Mouse (Mus musculus) midbrain, embryonic 14.5 days (tissue): ENCODE measurements around the gene Zdhhc9. TPM values are rescaled to one million over a fixed set of nuclear protein-coding genes. Genes with fewer than 3 reads are reported as not detected.

ENCODE experiments used
- ATAC-seq: fragments of 200-750 bp; cut with Nextera tagmentation; 2 replicates; pipeline ENCODE4 v1.8.0; 2017; ENCODE audit warnings: moderate number of reproducible peaks, moderate library complexity; ENCODE audit not compliant: low FRiP score, low TSS enrichment
- DNase-seq: peaks from one replicate; pipeline ENCODE4 v3.0.0-alpha.2; 2015
- H3K27ac ChIP-seq: fragments of 300-500 bp; sonication (generic); replicated peaks from 2 replicates; pipeline ENCODE4 v1.5.1; 2014; ENCODE audit warnings: mild to moderate bottlenecking, low read depth, low read length, moderate library complexity
- H3K27me3 ChIP-seq: fragments of 300-500 bp; sonication (generic); 2 replicates; pipeline ENCODE4 v1.6.1; 2014; ENCODE audit warnings: low read length, control low read depth, mixed read lengths; ENCODE audit not compliant: control insufficient read depth, insufficient read depth
- H3K36me3 ChIP-seq: fragments of 300-500 bp; sonication (generic); 2 replicates; pipeline ENCODE4 v1.6.1; 2014; ENCODE audit warnings: low read length, control low read depth; ENCODE audit not compliant: control insufficient read depth, insufficient read depth
- H3K4me1 ChIP-seq: fragments of 300-500 bp; sonication (generic); 2 replicates; pipeline ENCODE4 v1.6.1; 2014; ENCODE audit warnings: mild to moderate bottlenecking, antibody characterized with exemption, low read length, control low read depth; ENCODE audit not compliant: control insufficient read depth, insufficient read depth
- H3K4me2 ChIP-seq: fragments of 300-500 bp; sonication (generic); 2 replicates; pipeline ENCODE4 v1.6.1; 2014; ENCODE audit warnings: mild to moderate bottlenecking, low read length, moderate library complexity
- H3K4me3 ChIP-seq: fragments of 300-500 bp; sonication (generic); replicated peaks from 2 replicates; pipeline ENCODE4 v1.5.1; 2014; ENCODE audit warnings: low read depth, low read length
- H3K9ac ChIP-seq: fragments of 300-500 bp; sonication (generic); replicated peaks from 2 replicates; pipeline ENCODE4 v1.6.1; 2014; ENCODE audit warnings: mild to moderate bottlenecking, low read length, moderate library complexity
- H3K9me3 ChIP-seq: fragments of 300-500 bp; sonication (generic); 2 replicates; pipeline ENCODE4 v1.6.1; 2016; ENCODE audit warnings: low read length, control low read depth, mixed read lengths; ENCODE audit not compliant: control insufficient read depth
- WGBS: fragments of 180-500 bp; shearing (Covaris S2); extraction: QIAGEN DNeasy Blood & Tissue Kit; methylation state at CpG from one replicate; pipeline ENCODE4 v1.1.7; 2014; 5-methylcytosine and 5-hydroxymethylcytosine counted together
- polyA plus RNA-seq: library from polyadenylated mRNA; unstranded; fragments of >200 nt; fragmentation: Nextera tagmentation; extraction: Ambion mirVana; gene quantifications from 2 replicates; pipeline ENCODE4 v1.2.1, GENCODE M21; 2014

The Zdhhc9 gene
- polyA plus RNA-seq, 1 experiment from 2014 or later: 7.8 TPM

- 87% methylated on average over 8 of the region's 8 CpGs for WGBS
- Histone ChIP-seq H3K27ac (no peak overlapping the region), H3K4me2 (no peak overlapping the region), H3K4me1 (no peaks in the 10 kb centered on the region), H3K36me3 (no peaks in the 10 kb centered on the region), H3K27me3 (no peaks in the 10 kb centered on the region), H3K9me3 (no peaks in the 10 kb centered on the region; the same call in 1 of the 2 replicates), H3K9ac (no peak overlapping the region), H3K4me3 (no peak overlapping the region)
- no peak for ATAC-seq
- DNase-seq: no peak
These were observed 51.3 kb downstream of the Zdhhc9 start for GRCm38 (mm10) chrX:48157396-48157795.

- H3K9ac ChIP-seq: no peak overlapping the region
- no peak overlapping the region for H3K4me3 ChIP-seq
- no peak overlapping the region for H3K27ac ChIP-seq
- no peaks in the 10 kb centered on the region for H3K27me3 ChIP-seq
- H3K4me1 ChIP-seq: no peaks in the 10 kb centered on the region
- ATAC-seq (no peak), DNase-seq (no peak)
- 91% methylated on average over 6 of the region's 6 CpGs for WGBS
- no peaks in the 10 kb centered on the region; the same call in 1 of the 2 replicates for H3K9me3 ChIP-seq
- no peak overlapping the region for H3K4me2 ChIP-seq
- no peaks in the 10 kb centered on the region for H3K36me3 ChIP-seq
These were observed 53.2 kb downstream of the Zdhhc9 start for GRCm38 (mm10) chrX:48155489-48155888.

- H3K4me3 ChIP-seq: no peak overlapping the region
- 69% methylated on average over 2 of the region's 2 CpGs for WGBS
- no peak overlapping the region for H3K9ac ChIP-seq
- H3K9me3 ChIP-seq: no peaks in the 10 kb centered on the region
- no peak overlapping the region for H3K4me2 ChIP-seq
- DNase-seq (no peak), ATAC-seq (no peak)
- no peak overlapping the region for H3K27ac ChIP-seq
- H3K27me3 ChIP-seq: no peaks in the 10 kb centered on the region
- H3K4me1 ChIP-seq: no peaks in the 10 kb centered on the region
- H3K36me3 ChIP-seq: no peaks in the 10 kb centered on the region
These were observed 54.7 kb downstream of the Zdhhc9 start for GRCm38 (mm10) chrX:48153949-48154348.

GRCm38 (mm10) chrX:48153414-48153813 lies 55.3 kb downstream of the Zdhhc9 start:
- no peak overlapping the region for H3K4me3 ChIP-seq
- no peak for ATAC-seq
- WGBS: 89% methylated on average over 2 of the region's 2 CpGs

GRCm38 (mm10) chrX:48152106-48152505 lies 56.6 kb downstream of the Zdhhc9 start:
- 76% methylated on average over 7 of the region's 7 CpGs for WGBS
- H3K27ac ChIP-seq: no peak overlapping the region
- H3K4me2 ChIP-seq: no peak overlapping the region
- H3K4me3 ChIP-seq: no peak overlapping the region
- H3K4me1 ChIP-seq: no peaks in the 10 kb centered on the region
- no peak for ATAC-seq
- no peak overlapping the region for H3K9ac ChIP-seq
- H3K36me3 ChIP-seq: no peaks in the 10 kb centered on the region
- DNase-seq: no peak
- H3K9me3 ChIP-seq: no peaks in the 10 kb centered on the region
- no peaks in the 10 kb centered on the region for H3K27me3 ChIP-seq

More at GRCm38 (mm10) chrX:48153414-48153813, 55.3 kb downstream of the Zdhhc9 start:
- no peaks in the 10 kb centered on the region for H3K9me3 ChIP-seq
- no peaks in the 10 kb centered on the region for H3K27me3 ChIP-seq
- no peak overlapping the region for H3K4me2 ChIP-seq
- H3K9ac ChIP-seq: no peak overlapping the region
- H3K36me3 ChIP-seq: no peaks in the 10 kb centered on the region
- no peak for DNase-seq
- H3K27ac ChIP-seq: no peak overlapping the region
- no peaks in the 10 kb centered on the region for H3K4me1 ChIP-seq

- DNase-seq (no peak), ATAC-seq (no peak)
- no peaks in the 10 kb centered on the region for H3K27me3 ChIP-seq
- H3K9me3 ChIP-seq: no peaks in the 10 kb centered on the region
- no peaks in the 10 kb centered on the region for H3K4me1 ChIP-seq
- H3K36me3 ChIP-seq: no peaks in the 10 kb centered on the region
- 84% methylated on average over 7 of the region's 7 CpGs for whole genome bisulfite sequencing
- H3K9ac ChIP-seq: no peak overlapping the region
- H3K4me2 ChIP-seq: no peak overlapping the region
- H3K27ac ChIP-seq: no peak overlapping the region
- H3K4me3 ChIP-seq: no peak overlapping the region
These were observed 60.9 kb downstream of the Zdhhc9 start for GRCm38 (mm10) chrX:48147741-48148186.

- Histone ChIP-seq H3K27ac (no peak overlapping the region), H3K36me3 (no peaks in the 10 kb centered on the region), H3K27me3 (no peaks in the 10 kb centered on the region), H3K4me2 (no peak overlapping the region), H3K9me3 (no peaks in the 10 kb centered on the region), H3K4me3 (no peak overlapping the region), H3K9ac (no peak overlapping the region), H3K4me1 (no peaks in the 10 kb centered on the region)
- WGBS: 85% methylated on average over 2 of the region's 2 CpGs
- ATAC-seq (no peak), DNase-seq (no peak)
These were observed 61.5 kb downstream of the Zdhhc9 start for GRCm38 (mm10) chrX:48147226-48147625.

GRCm38 (mm10) chrX:48146262-48146661 lies 62.4 kb downstream of the Zdhhc9 start, which contains the start of gene Sash3:
TSS of gene Sash3 (plus strand) at chrX:48146436.
- Histone ChIP-seq H3K9me3 (no peaks in the 10 kb centered on the region), H3K36me3 (no peaks in the 10 kb centered on the region), H3K9ac (no peak within 1 kb of the TSS), H3K27ac (no peak within 1 kb of the TSS), H3K27me3 (no peaks in the 10 kb centered on the region), H3K4me1 (no peaks in the 10 kb centered on the region), H3K4me2 (no peak within 1 kb of the TSS), H3K4me3 (no peak within 1 kb of the TSS)
- no peak for ATAC-seq
- no peak for DNase-seq
- 85% methylated on average over 4 of the region's 4 CpGs for WGBS

GRCm38 (mm10) chrX:48143415-48144335 lies 65.0 kb downstream of the Zdhhc9 start:
- Histone ChIP-seq H3K4me2 (no peak overlapping the region; the same call in 1 of the 2 replicates), H3K27me3 (no peaks in the 10 kb centered on the region), H3K4me3 (no peak overlapping the region), H3K36me3 (no peaks in the 10 kb centered on the region), H3K9me3 (no peaks in the 10 kb centered on the region), H3K27ac (no peak overlapping the region), H3K4me1 (no peaks in the 10 kb centered on the region), H3K9ac (no peak overlapping the region)
- 61% methylated on average over 26 of the region's 26 CpGs for WGBS
- DNase-seq (no peak), ATAC-seq (no peak)
